Mouse (Mus musculus): ENCODE data around the gene Gm12166.

Gene Gm12166

GRCm38 (mm10) chr11:46021850-46022249 is 30.3 kb downstream of the Gm12166 start:
- no peak for DNase-seq (ENCODE audit: inconsistent ontology term)

- no peak for DNase-seq (ENCODE audit: inconsistent ontology term)
Measured at GRCm38 (mm10) chr11:46020246-46020645, 31.9 kb downstream of the Gm12166 start.

- DNase-seq (ENCODE audit: inconsistent ontology term) = peak; percentile 31
Measured at GRCm38 (mm10) chr11:46016061-46016460, 36.1 kb downstream of the Gm12166 start.
